Mouse (Mus musculus) adrenal gland, adult 8-10 months (tissue): ENCODE data around the gene Gm1113. TPM values are rescaled to one million over a fixed set of nuclear protein-coding genes. Genes with fewer than 3 reads are reported as not detected.

ENCODE experiments used
- DNase-seq: peaks from one replicate; pipeline ENCODE4 v3.0.0; 2022
- total RNA-seq, 4 experiments: library from RNA; stranded (reverse); gene quantifications; 2 replicates each; pipeline ENCODE4 v1.2.4; 2022

Gm1113 gene
- total RNA-seq = not detected

- no peak for DNase-seq
These were observed at the start of gene Gm1113 for GRCm38 (mm10) chr9:35518169-35518568. Gene Gm1113, minus strand, starts transcription at chr9:35518269.

- no peak for DNase-seq
These were observed 46.6 kb upstream of the Gm1113 start for GRCm38 (mm10) chr9:35564536-35565240.

- no peak for DNase-seq
These were observed 43.5 kb upstream of the Gm1113 start for GRCm38 (mm10) chr9:35561583-35561982.

GRCm38 (mm10) chr9:35561076-35561475, 43.0 kb upstream of the Gm1113 start:
- DNase-seq = no peak

- DNase-seq = peak; percentile 66
These were observed 41.2 kb upstream of the Gm1113 start for GRCm38 (mm10) chr9:35559009-35559890.

GRCm38 (mm10) chr9:35558257-35559008, 40.4 kb upstream of the Gm1113 start, which contains the start of the genes Ddx25 and Pus3:
Gene Ddx25, minus strand, starts transcription at chr9:35558528.
Gene Pus3, plus strand, starts transcription at chr9:35558595.
- DNase-seq = peak; percentile 7

- no peak for DNase-seq
These were observed 38.5 kb upstream of the Gm1113 start for GRCm38 (mm10) chr9:35556494-35557102.

- no peak for DNase-seq
These were observed 30.4 kb upstream of the Gm1113 start for GRCm38 (mm10) chr9:35548455-35548854.

- DNase-seq = no peak
These were observed 28.7 kb upstream of the Gm1113 start for GRCm38 (mm10) chr9:35546745-35547144.

- no peak for DNase-seq
These were observed 27.6 kb upstream of the Gm1113 start for GRCm38 (mm10) chr9:35545704-35546103.

- DNase-seq = no peak
These were observed 26.6 kb upstream of the Gm1113 start for GRCm38 (mm10) chr9:35544666-35545065.

GRCm38 (mm10) chr9:35543099-35543860, 25.2 kb upstream of the Gm1113 start:
- no peak for DNase-seq

- DNase-seq = no peak
These were observed 23.9 kb upstream of the Gm1113 start for GRCm38 (mm10) chr9:35541941-35542340.

- DNase-seq = no peak
These were observed 23.4 kb upstream of the Gm1113 start for GRCm38 (mm10) chr9:35541488-35541887.

GRCm38 (mm10) chr9:35541024-35541423, 23.0 kb upstream of the Gm1113 start:
- DNase-seq = no peak

GRCm38 (mm10) chr9:35539001-35539750, 21.1 kb upstream of the Gm1113 start:
- DNase-seq = no peak

- DNase-seq = no peak
These were observed 17.8 kb upstream of the Gm1113 start for GRCm38 (mm10) chr9:35535876-35536275.

GRCm38 (mm10) chr9:35535110-35535509, 17.0 kb upstream of the Gm1113 start:
- no peak for DNase-seq

GRCm38 (mm10) chr9:35533266-35533665, 15.2 kb upstream of the Gm1113 start:
- no peak for DNase-seq

- no peak for DNase-seq
These were observed 11.7 kb upstream of the Gm1113 start for GRCm38 (mm10) chr9:35529796-35530195.

- DNase-seq = no peak
These were observed 11.1 kb upstream of the Gm1113 start for GRCm38 (mm10) chr9:35529141-35529540.
